Mouse (Mus musculus) regulatory T cell (primary cell): ENCODE measurements around the gene Ten1.

ENCODE experiments used
- in situ Hi-C: fragments of 300-600 bp; cut with MboI, MseI; formaldehyde crosslinking; loops from one replicate; pipeline ENCODE4 v1.15.1; 2025; ENCODE audit warnings: high pct_unique_total_duplicates

The Ten1 gene

GRCm38 (mm10) chr11:116198639-116199531, at the start of gene Ten1, which contains the start of gene Acox1:
Ten1 (plus strand) TSS chr11:116198855.
Acox1 (minus strand) TSS chr11:116199045.
- in situ Hi-C loops = no loop called here

GRCm38 (mm10) chr11:116149341-116149740, 49.3 kb upstream of the Ten1 start:
- in situ Hi-C loops = no loop called here

- in situ Hi-C loops = loop anchor here (10.0 kb wide), 2 partner anchors 64 to 304 kb away; no protein-coding TSS in a partner anchor
Measured at GRCm38 (mm10) chr11:116150960-116151359, 47.7 kb upstream of the Ten1 start.

- in situ Hi-C loops = no loop called here
Measured at GRCm38 (mm10) chr11:116161312-116161711, 37.3 kb upstream of the Ten1 start.

- in situ Hi-C loops = no loop called here
Measured at GRCm38 (mm10) chr11:116162146-116162545, 36.5 kb upstream of the Ten1 start.

- in situ Hi-C loops = no loop called here
Measured at GRCm38 (mm10) chr11:116163002-116163401, 35.7 kb upstream of the Ten1 start.

GRCm38 (mm10) chr11:116167232-116167631, 31.4 kb upstream of the Ten1 start:
- in situ Hi-C loops = no loop called here

GRCm38 (mm10) chr11:116167884-116168439, 30.7 kb upstream of the Ten1 start, which contains the start of gene Fbf1:
Fbf1 (minus strand) TSS chr11:116168166.
- in situ Hi-C loops = no loop called here

- in situ Hi-C loops = no loop called here
Measured at GRCm38 (mm10) chr11:116169214-116169613, 29.4 kb upstream of the Ten1 start.

GRCm38 (mm10) chr11:116170003-116170800, 28.5 kb upstream of the Ten1 start:
- in situ Hi-C loops = no loop called here

GRCm38 (mm10) chr11:116171959-116172358, 26.7 kb upstream of the Ten1 start:
- in situ Hi-C loops = no loop called here

GRCm38 (mm10) chr11:116174775-116175448, 23.7 kb upstream of the Ten1 start:
- in situ Hi-C loops = loop anchor here (5.0 kb wide), 1 partner anchor 953 kb away; no protein-coding TSS in a partner anchor

- in situ Hi-C loops = loop anchor here (5.0 kb wide), 1 partner anchor 954 kb away; no protein-coding TSS in a partner anchor
Measured at GRCm38 (mm10) chr11:116176010-116176409, 22.6 kb upstream of the Ten1 start.

- in situ Hi-C loops = loop anchor here (5.0 kb wide), 1 partner anchor 956 kb away; no protein-coding TSS in a partner anchor
Measured at GRCm38 (mm10) chr11:116178411-116179121, 20.1 kb upstream of the Ten1 start.

- in situ Hi-C loops = no loop called here
Measured at GRCm38 (mm10) chr11:116185836-116186235, 12.8 kb upstream of the Ten1 start.

GRCm38 (mm10) chr11:116186360-116186759, 12.3 kb upstream of the Ten1 start:
- in situ Hi-C loops = no loop called here

GRCm38 (mm10) chr11:116187226-116187930, 11.3 kb upstream of the Ten1 start:
- in situ Hi-C loops = no loop called here

GRCm38 (mm10) chr11:116194619-116195018, 4.0 kb upstream of the Ten1 start:
- in situ Hi-C loops = no loop called here

- in situ Hi-C loops = no loop called here
Measured at GRCm38 (mm10) chr11:116195252-116195651, 3.4 kb upstream of the Ten1 start.

- in situ Hi-C loops = no loop called here
Measured at GRCm38 (mm10) chr11:116196336-116196735, 2.3 kb upstream of the Ten1 start.
